Mouse (Mus musculus): Measurements from ENCODE around the gene Prrc2a. TPM values are rescaled to one million over a fixed set of nuclear protein-coding genes. Genes with fewer than 3 reads are reported as not detected.

Prrc2a gene
- polyA plus RNA-seq, 2 experiments = 33.4 to 61.4 TPM

- Histone ChIP-seq H3K9ac (replicated peaks) (no peak overlapping the region), H3K4me3 (ENCODE audit: insufficient read depth in 1 of 2, low read depth in 2 of 2, low read length in 2 of 2) (no peak overlapping the region), H3K4me1 (replicated peaks; ENCODE audit: control insufficient read depth in 2 of 2, insufficient read depth in 2 of 2, low read length in 1 of 2) (peaks cover 0 to 10% of the 10 kb centered on the region in 2 experiments; a peak in 2 of 4 replicates), H3K27me3 (ENCODE audit: control insufficient read depth, insufficient read depth, low read length) (peaks cover 20% of the 10 kb centered on the region), H3K27ac (no peak overlapping the region), H3K9me3 (ENCODE audit: control insufficient read depth, low read length) (no peaks in the 10 kb centered on the region), H3K4me2 (ENCODE audit: low read depth) (no peak overlapping the region), H3K36me3 (replicated peaks; ENCODE audit: control insufficient read depth, insufficient read depth, low read depth) (no peaks in the 10 kb centered on the region)
- 45% methylated on average over 10 of the region's 10 CpGs for WGBS (ENCODE audit: insufficient replicate concordance)
- DNase-seq (ENCODE audit: low read depth in 3 of 3, low spot score in 3 of 3) (no peak), ATAC-seq (ENCODE audit: insufficient read depth) (no peak)
- no peak for TF ChIP-seq EP300 (IDR thresholded peaks at IDR 0.05; ENCODE audit: low read depth)
- TF ChIP-seq CTCF (IDR thresholded peaks at IDR 0.05; ENCODE audit: low read depth) = no peak
Observed at GRCm38 (mm10) chr17:35205380-35205769, 40.7 kb upstream of the Prrc2a start.

GRCm38 (mm10) chr17:35204494-35205379 lies 40.0 kb upstream of the Prrc2a start, which contains the start of gene Lta:
Lta (minus strand) TSS chr17:35205351.
- no peaks in the 10 kb centered on the region for H3K36me3 ChIP-seq (replicated peaks; ENCODE audit: control insufficient read depth, insufficient read depth, low read depth)
- no peak within 1 kb of the TSS for H3K4me2 ChIP-seq (ENCODE audit: low read depth)
- ATAC-seq (ENCODE audit: insufficient read depth) = no peak
- DNase-seq (ENCODE audit: low read depth in 3 of 3, low spot score in 3 of 3) = no peak
- H3K4me3 ChIP-seq (ENCODE audit: insufficient read depth in 1 of 2, low read depth in 2 of 2, low read length in 2 of 2) = no peak within 1 kb of the TSS
- no peak for TF ChIP-seq CTCF (IDR thresholded peaks at IDR 0.05; ENCODE audit: low read depth)
- H3K9ac ChIP-seq (replicated peaks) = no peak within 1 kb of the TSS
- 33% methylated on average over 20 of the region's 20 CpGs for WGBS (ENCODE audit: insufficient replicate concordance)
- peaks cover 0 to 8% of the 10 kb centered on the region in 2 experiments; a peak in 1 of 4 replicates for H3K4me1 ChIP-seq (replicated peaks; ENCODE audit: control insufficient read depth in 2 of 2, insufficient read depth in 2 of 2, low read length in 1 of 2)
- no peaks in the 10 kb centered on the region for H3K9me3 ChIP-seq (ENCODE audit: control insufficient read depth, low read length)
- H3K27ac ChIP-seq = no peak within 1 kb of the TSS
- peaks cover 21% of the 10 kb centered on the region for H3K27me3 ChIP-seq (ENCODE audit: control insufficient read depth, insufficient read depth, low read length)

- Histone ChIP-seq H3K36me3 (replicated peaks; ENCODE audit: control insufficient read depth, insufficient read depth, low read depth) (no peaks in the 10 kb centered on the region), H3K4me1 (replicated peaks; ENCODE audit: control insufficient read depth in 2 of 2, insufficient read depth in 2 of 2, low read length in 1 of 2) (peaks cover 0 to 4% of the 10 kb centered on the region in 2 experiments; a peak in 1 of 4 replicates), H3K9ac (replicated peaks) (no peak overlapping the region), H3K4me3 (ENCODE audit: insufficient read depth in 1 of 2, low read depth in 2 of 2, low read length in 2 of 2) (no peak overlapping the region), H3K4me2 (ENCODE audit: low read depth) (no peak overlapping the region), H3K27me3 (ENCODE audit: control insufficient read depth, insufficient read depth, low read length) (peaks cover 21% of the 10 kb centered on the region), H3K27ac (no peak overlapping the region), H3K9me3 (ENCODE audit: control insufficient read depth, low read length) (no peaks in the 10 kb centered on the region)
- no peak for TF ChIP-seq CTCF (IDR thresholded peaks at IDR 0.05; ENCODE audit: low read depth)
- 55% methylated on average over 4 of the region's 4 CpGs for WGBS (ENCODE audit: insufficient replicate concordance)
- no peak for DNase-seq (ENCODE audit: low read depth in 3 of 3, low spot score in 3 of 3)
- no peak for ATAC-seq (ENCODE audit: insufficient read depth)
Observed at GRCm38 (mm10) chr17:35202442-35202841, 37.7 kb upstream of the Prrc2a start.

GRCm38 (mm10) chr17:35201787-35202186 lies 37.1 kb upstream of the Prrc2a start, which contains the start of gene Tnf:
Tnf (minus strand) TSS chr17:35202007.
- Histone ChIP-seq H3K4me1 (replicated peaks; ENCODE audit: control insufficient read depth in 2 of 2, insufficient read depth in 2 of 2, low read length in 1 of 2) (peaks cover 0 to 4% of the 10 kb centered on the region in 2 experiments; a peak in 1 of 4 replicates), H3K27me3 (ENCODE audit: control insufficient read depth, insufficient read depth, low read length) (peaks cover 21% of the 10 kb centered on the region), H3K4me2 (ENCODE audit: low read depth) (peak within 1 kb of the TSS; percentile 44), H3K4me3 (ENCODE audit: insufficient read depth in 1 of 2, low read depth in 2 of 2, low read length in 2 of 2) (peak within 1 kb of the TSS; percentile 31 to 43), H3K27ac (no peak within 1 kb of the TSS), H3K9me3 (ENCODE audit: control insufficient read depth, low read length) (no peaks in the 10 kb centered on the region), H3K36me3 (replicated peaks; ENCODE audit: control insufficient read depth, insufficient read depth, low read depth) (no peaks in the 10 kb centered on the region), H3K9ac (replicated peaks) (no peak within 1 kb of the TSS)
- ATAC-seq (ENCODE audit: insufficient read depth) (no peak), DNase-seq (ENCODE audit: low read depth in 3 of 3, low spot score in 3 of 3) (no peak)
- no peak for TF ChIP-seq CTCF (IDR thresholded peaks at IDR 0.05; ENCODE audit: low read depth)
- 12% methylated on average over 13 of the region's 13 CpGs for WGBS (ENCODE audit: insufficient replicate concordance)

GRCm38 (mm10) chr17:35201128-35201527 lies 36.4 kb upstream of the Prrc2a start:
- TF ChIP-seq EP300 (IDR thresholded peaks at IDR 0.05; ENCODE audit: low read depth) = no peak
- Histone ChIP-seq H3K4me1 (replicated peaks; ENCODE audit: control insufficient read depth in 2 of 2, insufficient read depth in 2 of 2, low read length in 1 of 2) (peaks cover 0 to 7% of the 10 kb centered on the region in 2 experiments; a peak in 1 of 4 replicates), H3K27me3 (ENCODE audit: control insufficient read depth, insufficient read depth, low read length) (peaks cover 21% of the 10 kb centered on the region), H3K9ac (replicated peaks) (no peak overlapping the region), H3K4me2 (ENCODE audit: low read depth) (peak overlapping the region; percentile 44; the same call in 1 of the 2 replicates), H3K4me3 (ENCODE audit: insufficient read depth in 1 of 2, low read depth in 2 of 2, low read length in 2 of 2) (peak overlapping the region; percentile 31 to 43), H3K9me3 (ENCODE audit: control insufficient read depth, low read length) (no peaks in the 10 kb centered on the region), H3K27ac (no peak overlapping the region), H3K36me3 (replicated peaks; ENCODE audit: control insufficient read depth, insufficient read depth, low read depth) (no peaks in the 10 kb centered on the region)
- WGBS (ENCODE audit: insufficient replicate concordance) = 14% methylated on average over 11 of the region's 11 CpGs
- no peak for DNase-seq (ENCODE audit: low read depth in 3 of 3, low spot score in 3 of 3)
- no peak for ATAC-seq (ENCODE audit: insufficient read depth)

Data from liver, embryonic 14.5 days (tissue).